Mouse (Mus musculus) kidney, adult 10 weeks (tissue): ENCODE data around the gene Zbtb7a. TPM values are rescaled to one million over a fixed set of nuclear protein-coding genes. Genes with fewer than 3 reads are reported as not detected.

Experiments used
- polyA plus RNA-seq: library from polyadenylated mRNA; stranded (reverse); fragments of 350-450 nt; fragmentation: Illumina TruSeq; extraction: RNeasy Lipid Tissue Mini Kit (QIAGEN cat#74804); gene quantifications from one replicate; pipeline ENCODE4 v1.2.3, GENCODE M21; 2014; ENCODE audit warnings: low read depth, low replicate concordance

Zbtb7a gene
- 8.1 TPM for polyA plus RNA-seq

DNA sequence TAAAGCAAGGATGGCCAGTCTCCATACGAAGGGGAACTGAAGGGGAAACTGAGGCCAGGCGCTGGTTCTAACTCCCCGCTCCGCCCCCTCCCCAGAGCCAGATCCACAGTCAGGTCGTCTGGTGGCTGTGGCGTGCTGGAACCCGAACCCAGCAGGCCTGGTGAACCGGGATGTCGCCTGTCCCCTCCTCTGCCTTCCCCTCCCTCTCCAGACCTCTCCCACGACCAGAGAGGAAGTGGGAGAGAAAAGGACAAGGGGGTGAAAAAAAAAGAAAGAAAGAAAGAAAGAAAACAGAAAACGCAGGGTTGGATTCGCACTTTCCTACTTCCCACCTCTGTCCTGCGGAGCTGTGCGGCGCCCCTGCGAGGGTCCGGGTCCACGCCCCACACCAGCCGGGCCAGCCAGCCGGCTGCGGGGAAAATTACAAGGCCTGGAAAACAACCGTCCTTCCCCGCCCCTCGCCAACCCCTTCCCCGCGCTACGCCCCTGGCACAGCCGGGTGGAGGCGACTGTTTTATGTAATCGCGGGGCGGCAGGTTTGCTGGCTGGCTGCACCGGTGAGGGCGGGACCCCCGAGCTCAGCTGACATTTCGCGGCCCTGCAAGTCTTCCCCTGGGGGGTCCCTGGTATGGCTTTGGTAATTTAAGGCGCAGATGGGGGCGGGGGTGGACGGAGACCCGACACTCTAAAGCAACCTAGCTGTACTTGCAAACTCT, at the start of gene Zbtb7a:
Gene Zbtb7a, plus strand, starts transcription at position 255 of the 716 bp plus-strand sequence.

DNA sequence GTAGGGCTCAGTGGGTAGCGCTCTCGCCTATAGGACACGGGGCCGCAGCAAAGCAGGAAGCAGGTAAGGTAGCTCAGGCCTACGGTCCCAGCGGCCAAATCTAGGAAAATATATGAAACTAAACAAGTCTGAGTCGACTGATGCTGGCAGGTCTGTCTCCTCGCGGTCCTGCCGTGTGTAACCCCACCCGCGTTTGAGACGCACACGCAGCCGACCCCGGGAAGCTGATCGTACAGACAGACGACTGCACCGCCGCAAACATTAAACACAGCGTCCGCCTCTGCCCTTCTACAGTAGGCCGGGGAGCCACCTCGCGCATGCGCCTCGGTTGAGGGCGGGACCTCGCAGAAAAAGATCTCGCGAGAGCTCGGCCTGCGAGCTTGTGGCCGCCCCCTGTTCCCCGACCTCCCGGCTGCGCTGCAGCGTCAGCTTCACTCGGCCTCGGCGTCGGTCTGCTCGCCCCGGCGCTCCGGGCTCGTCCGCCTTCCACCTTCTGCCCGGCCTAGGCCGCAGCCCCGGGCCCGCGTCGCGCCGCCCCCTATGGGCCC, 29.4 kb upstream of the Zbtb7a start, which contains the start of gene Map2k2:
Gene Map2k2, plus strand, starts transcription at position 351 of the 548 bp plus-strand sequence.

DNA sequence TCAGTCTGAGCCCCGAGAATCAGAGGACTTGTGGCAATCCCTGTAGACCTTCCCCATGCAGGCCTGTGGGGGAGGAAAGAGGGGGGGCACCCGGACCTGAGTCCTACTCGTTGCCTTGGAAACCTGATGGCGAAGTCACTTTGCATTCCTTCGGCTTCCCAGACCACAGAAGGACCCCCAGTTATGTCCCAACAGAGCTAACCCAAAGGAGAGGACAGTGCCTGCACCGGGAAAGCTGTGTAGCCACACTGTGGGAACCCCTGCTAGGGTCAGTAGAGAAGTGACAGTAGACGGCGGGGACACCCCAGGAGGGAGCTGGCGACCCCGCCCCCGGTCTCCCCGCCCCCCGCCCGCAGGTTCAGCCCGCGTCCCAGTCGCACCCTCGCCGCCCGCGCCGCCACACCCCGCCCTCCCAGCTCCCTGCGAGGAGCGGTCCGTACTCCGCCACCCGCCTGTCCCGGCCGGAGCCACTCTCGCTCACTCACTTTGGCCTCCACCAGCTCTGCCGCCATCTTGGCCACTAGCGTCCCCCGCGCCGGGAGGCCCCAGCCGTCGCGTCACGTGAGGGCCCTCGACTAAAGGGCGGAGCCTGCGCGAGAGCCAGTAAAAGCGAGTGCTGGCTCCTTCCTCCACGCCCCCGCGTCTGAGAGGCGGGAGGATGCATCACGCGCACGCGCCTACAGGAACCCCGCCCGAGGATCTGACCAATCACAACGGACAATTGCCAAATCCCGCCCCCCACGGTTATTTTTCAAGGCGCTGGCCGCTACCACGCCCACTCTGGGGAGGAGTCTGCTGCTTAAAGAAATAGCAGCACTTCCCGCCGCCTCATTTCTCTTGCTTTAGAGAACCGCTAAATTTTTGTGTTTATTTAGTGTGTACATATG, 32.4 kb downstream of the Zbtb7a start, which contains the start of gene Pias4:
Gene Pias4, minus strand, starts transcription at position 724 of the 887 bp plus-strand sequence.

DNA sequence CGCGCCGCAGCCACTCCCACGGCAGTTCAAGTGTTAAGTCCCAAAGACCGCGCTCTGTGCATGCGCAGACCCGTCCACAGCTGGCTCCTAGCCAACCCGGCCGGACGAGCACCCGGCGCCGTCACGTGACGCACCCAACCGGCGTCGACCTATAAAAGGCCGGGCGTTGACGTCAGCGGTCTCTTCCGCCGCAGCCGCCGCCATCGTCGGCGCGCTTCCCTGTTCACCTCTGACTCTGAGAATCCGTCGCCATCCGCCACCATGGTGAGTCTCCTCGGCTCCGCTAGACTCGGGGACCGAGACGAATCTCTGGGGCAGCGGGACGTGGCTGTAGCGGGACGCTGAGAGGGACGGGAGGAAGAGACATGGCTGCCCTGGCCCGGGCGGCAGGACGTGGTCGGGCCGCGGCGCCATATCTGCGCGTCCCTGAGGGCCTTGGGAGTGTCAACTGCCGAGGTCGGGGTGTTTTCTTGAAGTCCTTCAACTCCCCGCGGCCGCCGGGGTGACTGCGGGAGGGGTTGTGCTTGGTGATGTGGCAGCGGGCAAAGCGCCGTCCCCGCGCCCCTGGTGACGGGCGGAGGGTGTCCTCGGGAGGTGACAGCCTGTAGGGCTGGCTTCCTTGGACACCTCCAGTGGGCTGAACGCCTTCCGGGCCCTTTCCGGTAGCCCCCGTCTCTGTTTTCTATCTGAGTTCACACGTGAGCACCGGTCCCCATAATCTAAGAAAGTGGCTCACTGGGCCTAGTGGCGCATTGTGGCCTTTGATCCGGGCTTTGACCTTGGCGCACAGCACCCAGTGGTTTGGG, 41.6 kb downstream of the Zbtb7a start, which contains the start of gene Eef2:
Gene Eef2, plus strand, starts transcription at position 166 of the 806 bp plus-strand sequence.

DNA sequence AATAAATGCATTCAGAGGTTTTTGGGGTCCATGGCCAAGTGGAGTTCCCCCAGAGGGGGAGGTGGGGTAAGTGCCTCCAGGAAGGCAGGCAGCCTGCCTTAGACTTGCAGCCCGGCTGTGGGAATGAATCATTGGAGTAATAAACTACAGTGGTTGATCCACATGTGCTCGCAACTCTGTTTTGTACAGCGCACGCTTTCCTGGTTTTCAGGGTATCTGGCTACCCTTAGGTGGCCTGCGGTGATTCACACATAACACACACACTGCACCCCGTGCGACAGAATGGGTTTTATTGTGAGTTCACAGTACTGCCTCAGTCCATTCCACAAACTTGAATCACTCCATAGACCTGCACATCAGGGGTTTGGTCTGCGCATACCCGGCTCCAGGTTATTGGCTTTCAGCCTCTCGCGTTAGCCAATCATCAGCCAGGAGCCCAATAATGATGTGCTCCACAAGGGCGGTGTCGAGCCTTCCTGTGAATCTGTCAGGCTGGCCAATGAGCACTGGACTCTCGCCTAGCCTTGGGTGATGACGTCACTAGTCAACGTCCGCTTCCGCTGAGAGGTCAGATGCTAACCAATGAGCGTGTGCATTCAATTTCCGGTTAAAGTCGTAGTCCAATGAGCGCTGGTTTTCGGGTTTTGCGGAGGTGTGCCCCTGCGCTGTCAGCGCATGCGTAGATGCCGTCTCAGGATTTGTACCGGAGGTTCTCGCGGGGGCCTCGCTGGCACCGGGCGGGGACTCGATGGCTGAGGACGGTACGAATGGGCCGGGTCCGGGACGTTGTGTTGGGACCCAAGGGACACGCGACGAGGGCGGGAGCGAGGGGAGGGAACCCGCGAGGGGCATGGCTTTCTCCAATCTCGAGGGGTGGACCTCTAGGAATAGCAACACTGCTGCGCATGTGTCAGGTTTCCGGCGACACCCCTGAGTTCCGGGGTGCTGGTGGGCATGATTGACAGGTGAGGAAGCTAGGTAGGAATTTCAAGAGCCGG, 47.6 kb downstream of the Zbtb7a start, which contains the start of gene Dapk3:
Gene Dapk3, plus strand, starts transcription at position 670 of the 998 bp plus-strand sequence.

DNA sequence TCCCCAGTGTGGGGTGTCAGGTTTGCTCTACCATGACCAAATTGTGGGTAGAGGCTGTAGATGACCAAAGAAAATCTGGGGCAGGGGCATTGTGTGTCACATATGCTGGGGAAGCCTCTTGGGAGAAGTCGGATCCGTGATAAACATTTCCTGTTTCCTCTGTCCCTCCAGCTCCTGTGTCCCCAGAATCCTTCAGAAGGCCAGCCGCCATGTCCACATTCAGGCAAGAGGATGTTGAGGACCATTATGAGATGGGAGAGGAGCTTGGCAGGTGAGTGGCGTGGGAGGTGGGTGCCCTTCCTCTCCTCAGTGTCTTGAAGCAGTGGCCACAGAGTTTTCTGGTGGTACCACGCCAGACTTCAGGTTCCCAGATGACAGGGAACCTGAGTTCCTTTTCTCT, 48.8 kb downstream of the Zbtb7a start, which contains the start of gene 4930442H23Rik:
Gene 4930442H23Rik, minus strand, starts transcription at position 45 of the 400 bp plus-strand sequence.

DNA sequence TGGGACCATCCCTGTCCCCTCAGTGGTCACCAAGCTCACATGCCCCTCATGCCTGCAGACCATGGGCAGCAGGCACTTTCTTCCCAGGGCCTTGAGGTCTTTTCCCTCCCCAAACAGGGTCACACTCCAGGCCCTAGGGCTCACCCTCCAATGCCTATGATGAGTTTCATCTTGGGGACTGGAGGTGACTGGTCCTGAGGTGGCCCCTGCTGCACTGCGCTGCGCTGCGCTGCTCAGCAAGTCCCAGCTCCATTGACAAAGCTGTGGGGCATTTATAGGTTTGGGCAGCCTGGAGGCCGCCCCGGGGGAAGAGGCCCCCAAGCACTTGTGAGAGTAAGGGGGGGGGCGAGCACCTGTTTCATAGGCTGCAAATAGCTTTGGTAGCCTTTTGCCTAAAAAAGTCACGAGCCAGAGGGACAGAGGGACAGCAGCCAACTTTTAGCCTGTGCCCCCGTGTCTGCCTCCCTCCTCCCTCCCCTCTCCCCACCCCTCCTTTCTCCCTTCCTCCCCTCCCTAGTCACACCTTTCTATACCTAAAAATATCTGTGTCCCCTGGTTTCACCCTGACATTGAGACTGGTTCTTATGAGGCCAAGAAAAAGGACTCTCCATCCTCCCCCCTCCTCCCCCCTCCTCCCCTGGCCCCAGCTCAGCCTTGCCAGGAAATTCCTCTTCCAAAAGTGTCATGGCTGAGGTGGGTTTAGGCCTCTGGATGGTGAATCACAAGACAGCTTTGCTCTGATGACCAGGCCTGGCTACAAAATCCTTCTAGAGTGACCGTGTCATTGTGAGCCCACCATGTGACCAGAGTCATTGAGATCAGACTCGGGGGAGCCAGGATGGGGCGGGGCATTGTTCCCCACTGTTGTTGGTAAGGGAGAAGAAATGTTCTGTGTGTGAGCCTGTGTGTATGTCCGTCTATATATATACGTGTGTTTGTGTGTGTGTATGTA, 67.1 kb downstream of the Zbtb7a start, which contains the start of gene Nmrk2:
Gene Nmrk2, minus strand, starts transcription at position 245 of the 952 bp plus-strand sequence.

Other genes with a start within 250 kb of the Zbtb7a start
- gene Timm13, start 234.3 kb upstream of the Zbtb7a start, polyA plus RNA-seq = not detected
- gene Lmnb2, start 217.0 kb upstream of the Zbtb7a start, polyA plus RNA-seq = 0.24 TPM
- 2.3 TPM for gene Gadd45b, start 205.1 kb upstream of the Zbtb7a start, polyA plus RNA-seq
- gene Gng7, start 120.3 kb upstream of the Zbtb7a start, polyA plus RNA-seq = 1.1 TPM
- not detected for gene Diras1, start 109.6 kb upstream of the Zbtb7a start, polyA plus RNA-seq
- 0.28 TPM for gene Slc39a3, start 97.8 kb upstream of the Zbtb7a start, polyA plus RNA-seq
- gene Sgta, start 75.0 kb upstream of the Zbtb7a start, polyA plus RNA-seq = 0.61 TPM
- gene Thop1, start 65.2 kb upstream of the Zbtb7a start, polyA plus RNA-seq = not detected
- not detected for gene Creb3l3, start 36.3 kb upstream of the Zbtb7a start, polyA plus RNA-seq
- gene Map2k2, start 29.3 kb upstream of the Zbtb7a start, polyA plus RNA-seq = 2.1 TPM
- gene Pias4, start 32.7 kb downstream of the Zbtb7a start, polyA plus RNA-seq = not detected
- gene Eef2, start 41.4 kb downstream of the Zbtb7a start, polyA plus RNA-seq = 6.2 TPM
- gene Dapk3, start 47.8 kb downstream of the Zbtb7a start, polyA plus RNA-seq = not detected
- gene 4930442H23Rik, start 48.6 kb downstream of the Zbtb7a start, polyA plus RNA-seq = not detected
- gene Nmrk2, start 66.8 kb downstream of the Zbtb7a start, polyA plus RNA-seq = not detected
- not detected for gene Atcay, start 95.6 kb downstream of the Zbtb7a start, polyA plus RNA-seq
- gene Zfr2, start 97.9 kb downstream of the Zbtb7a start, polyA plus RNA-seq = 0.20 TPM
- gene Matk, start 117.7 kb downstream of the Zbtb7a start, polyA plus RNA-seq = not detected
- 1.6 TPM for gene Mrpl54, start 131.7 kb downstream of the Zbtb7a start, polyA plus RNA-seq
- gene Apba3, start 131.7 kb downstream of the Zbtb7a start, polyA plus RNA-seq = not detected
- 2.5 TPM for gene Tjp3, start 156.4 kb downstream of the Zbtb7a start, polyA plus RNA-seq
- 1.1 TPM for gene Pip5k1c, start 157.7 kb downstream of the Zbtb7a start, polyA plus RNA-seq
- gene Cactin, start 185.9 kb downstream of the Zbtb7a start, polyA plus RNA-seq = 0.16 TPM
- not detected for gene Tbxa2r, start 193.5 kb downstream of the Zbtb7a start, polyA plus RNA-seq
- not detected for gene Gipc3, start 208.0 kb downstream of the Zbtb7a start, polyA plus RNA-seq
- gene Hmg20b, start 215.3 kb downstream of the Zbtb7a start, polyA plus RNA-seq = 5.1 TPM
- 0.24 TPM for gene Mfsd12, start 222.3 kb downstream of the Zbtb7a start, polyA plus RNA-seq
- gene 4930404N11Rik, start 230.6 kb downstream of the Zbtb7a start, polyA plus RNA-seq = not detected
- not detected for gene Fzr1, start 243.3 kb downstream of the Zbtb7a start, polyA plus RNA-seq
- gene Dohh, start 249.2 kb downstream of the Zbtb7a start, polyA plus RNA-seq = not detected
- gene Gm48551, start 249.2 kb downstream of the Zbtb7a start, polyA plus RNA-seq = not detected